Mouse (Mus musculus) urinary bladder, postnatal 14 days (tissue): ENCODE results near the gene Bdh1.

ENCODE experiments used
- DNase-seq: peaks from one replicate; pipeline ENCODE4 v3.0.0; 2021; ENCODE audit warnings: low spot score

Bdh1 gene

GRCm38 (mm10) chr16:31428675-31429470 lies 6.8 kb downstream of the Bdh1 start:
- DNase-seq: peak; percentile 59

- DNase-seq: peak; percentile 91
Measured at GRCm38 (mm10) chr16:31429471-31430155, 7.5 kb downstream of the Bdh1 start.

GRCm38 (mm10) chr16:31433466-31434110 lies 11.5 kb downstream of the Bdh1 start:
- no peak for DNase-seq

GRCm38 (mm10) chr16:31435146-31435545 lies 13.1 kb downstream of the Bdh1 start:
- no peak for DNase-seq

- DNase-seq: no peak
Measured at GRCm38 (mm10) chr16:31436085-31436484, 14.0 kb downstream of the Bdh1 start.

- no peak for DNase-seq
Measured at GRCm38 (mm10) chr16:31437358-31437757, 15.3 kb downstream of the Bdh1 start.

GRCm38 (mm10) chr16:31439529-31439928 lies 17.4 kb downstream of the Bdh1 start:
- no peak for DNase-seq

GRCm38 (mm10) chr16:31440046-31440445 lies 18.0 kb downstream of the Bdh1 start:
- DNase-seq: no peak

GRCm38 (mm10) chr16:31444521-31444920 lies 22.4 kb downstream of the Bdh1 start:
- no peak for DNase-seq

GRCm38 (mm10) chr16:31446067-31446853 lies 24.2 kb downstream of the Bdh1 start:
- no peak for DNase-seq

- no peak for DNase-seq
Measured at GRCm38 (mm10) chr16:31449973-31450372, 27.9 kb downstream of the Bdh1 start.

GRCm38 (mm10) chr16:31451235-31451634 lies 29.2 kb downstream of the Bdh1 start:
- DNase-seq: no peak

- DNase-seq: no peak
Measured at GRCm38 (mm10) chr16:31452467-31452866, 30.4 kb downstream of the Bdh1 start.

GRCm38 (mm10) chr16:31454013-31454412 lies 31.9 kb downstream of the Bdh1 start:
- no peak for DNase-seq

- DNase-seq: peak; percentile 29
Measured at GRCm38 (mm10) chr16:31455276-31456045, 33.4 kb downstream of the Bdh1 start.

GRCm38 (mm10) chr16:31458229-31458918 lies 36.3 kb downstream of the Bdh1 start:
- peak; percentile 79 for DNase-seq

GRCm38 (mm10) chr16:31459968-31460461 lies 37.9 kb downstream of the Bdh1 start:
- peak; percentile 91 for DNase-seq

GRCm38 (mm10) chr16:31460506-31460905 lies 38.4 kb downstream of the Bdh1 start:
- no peak for DNase-seq

GRCm38 (mm10) chr16:31461046-31461445 lies 39.0 kb downstream of the Bdh1 start:
- DNase-seq: no peak

- DNase-seq: no peak
Measured at GRCm38 (mm10) chr16:31462113-31462687, 40.1 kb downstream of the Bdh1 start.
